Mouse (Mus musculus): ENCODE data around the gene Esyt2. TPM values are rescaled to one million over a fixed set of nuclear protein-coding genes. Genes with fewer than 3 reads are reported as not detected.

Esyt2 gene
- polyA plus RNA-seq, 1 experiment from 2014 or later: 16.7 TPM

DNA sequence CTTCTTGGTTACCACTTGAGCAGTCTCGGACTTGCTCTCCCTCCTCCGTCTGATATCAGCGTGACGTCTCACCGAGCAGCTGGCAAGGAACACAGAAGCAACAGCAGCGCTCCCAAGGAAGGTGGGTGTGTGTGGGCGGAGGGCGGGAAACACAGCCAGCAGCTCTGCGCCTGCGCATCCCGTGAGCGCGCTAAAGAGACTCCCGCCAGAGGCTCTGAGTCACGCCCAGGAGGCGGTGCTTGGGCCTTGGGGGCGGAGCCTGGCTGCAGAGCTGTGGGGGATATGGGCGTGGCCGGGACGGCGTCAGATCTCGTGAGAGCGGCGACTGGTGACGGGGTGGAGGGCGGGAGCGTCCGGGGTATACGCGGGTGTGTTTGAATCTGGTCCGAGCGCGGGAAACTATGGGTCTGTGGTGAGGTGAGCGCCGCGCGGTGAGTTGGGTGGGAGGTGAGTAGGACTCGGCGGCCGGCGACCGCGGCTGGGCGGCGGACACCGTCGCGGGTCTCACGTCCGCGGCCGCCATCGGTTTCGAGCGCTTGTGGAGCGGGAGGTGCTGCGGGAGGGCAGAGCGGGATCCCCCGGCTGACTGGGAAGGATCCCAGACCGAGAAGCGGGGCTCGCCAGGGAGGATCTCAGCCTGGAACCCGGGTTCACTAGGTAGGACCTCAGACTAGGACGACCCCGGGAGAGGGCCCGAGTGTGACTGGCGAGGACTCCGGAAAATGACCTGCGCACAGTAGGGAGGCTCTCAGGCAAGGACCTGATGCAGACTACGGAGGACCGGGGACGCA lies 124.2 kb downstream of the Esyt2 start, which contains the start of gene Ncapg2:
Gene Ncapg2, plus strand, starts transcription at position 358 of the 791 bp plus-strand sequence.
- Histone ChIP-seq H3K4me2 (replicated peaks; ENCODE audit: low read depth, low read length) (peak within 1 kb of the TSS; percentile 88), H3K27me3 (replicated peaks; ENCODE audit: insufficient read depth, low read length) (no peaks in the 10 kb centered on the region), H3K36me3 (ENCODE audit: insufficient read depth, low read length) (no peaks in the 10 kb centered on the region; the same call in 1 of the 2 replicates), H3K4me3 (ENCODE audit: low read depth, low read length) (peak within 1 kb of the TSS; percentile 83), H3K9ac (replicated peaks; ENCODE audit: low read depth) (peak within 1 kb of the TSS; percentile 43), H3K9me3 (ENCODE audit: low read length) (no peaks in the 10 kb centered on the region), H3K27ac (ENCODE audit: low read length) (no peak within 1 kb of the TSS), H3K4me1 (ENCODE audit: insufficient read depth, low read depth, low read length) (peaks cover 3% of the 10 kb centered on the region; the same call in 1 of the 2 replicates)
- under 1% methylated on average over 72 of the region's 72 CpGs for WGBS
- ATAC-seq (peak; percentile 99), DNase-seq (ENCODE audit: low spot score) (peak; percentile 98)
- TF ChIP-seq EP300 (IDR thresholded peaks at IDR 0.05) (no peak), CTCF (IDR thresholded peaks at IDR 0.05) (no peak)

DNA sequence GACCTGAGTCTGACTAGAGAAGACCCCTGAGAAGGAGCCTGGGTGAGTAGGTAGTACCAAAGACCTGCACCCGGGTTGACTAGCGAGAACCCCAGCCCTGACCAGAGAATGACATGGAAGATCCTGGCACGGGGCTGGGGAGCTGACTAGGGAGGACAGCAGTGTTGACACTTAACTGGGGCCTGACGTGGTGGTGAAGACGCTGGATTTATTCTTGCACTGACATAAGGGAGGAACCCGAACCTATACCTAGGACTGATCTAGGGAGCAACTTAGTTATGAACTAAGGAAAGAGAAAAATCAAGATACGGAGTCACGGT lies 124.8 kb downstream of the Esyt2 start:
- ATAC-seq: no peak
- H3K36me3 ChIP-seq (ENCODE audit: insufficient read depth, low read length): no peaks in the 10 kb centered on the region; the same call in 1 of the 2 replicates
- WGBS: 5% methylated on average over 8 of the region's 8 CpGs

DNA sequence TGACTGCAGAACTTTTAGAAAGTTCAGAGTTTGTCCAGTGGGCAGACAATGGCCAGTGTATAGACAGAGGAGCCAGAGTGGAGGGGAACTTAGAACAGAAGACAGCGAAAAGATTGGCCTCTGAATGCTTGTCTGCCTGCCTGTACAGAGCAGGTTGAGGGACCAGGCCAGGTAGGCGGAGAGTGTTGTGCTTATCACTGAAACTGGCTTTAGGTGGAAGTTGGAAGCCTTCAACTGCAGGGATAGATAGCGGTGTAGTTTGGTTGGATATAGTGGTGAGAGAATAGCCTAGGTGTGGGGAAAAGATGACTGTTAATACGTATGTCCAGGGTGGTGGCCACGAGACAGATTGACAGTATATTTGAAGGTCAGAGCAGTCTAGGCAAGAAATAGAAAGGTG lies 126.9 kb downstream of the Esyt2 start:
- TF ChIP-seq EP300 (IDR thresholded peaks at IDR 0.05): no peak
- TF ChIP-seq CTCF (IDR thresholded peaks at IDR 0.05): no peak
- Histone ChIP-seq H3K27me3 (replicated peaks; ENCODE audit: insufficient read depth, low read length) (no peaks in the 10 kb centered on the region), H3K9me3 (ENCODE audit: low read length) (no peaks in the 10 kb centered on the region), H3K4me2 (replicated peaks; ENCODE audit: low read depth, low read length) (no peak overlapping the region), H3K36me3 (ENCODE audit: insufficient read depth, low read length) (no peaks in the 10 kb centered on the region; the same call in 1 of the 2 replicates), H3K9ac (replicated peaks; ENCODE audit: low read depth) (no peak overlapping the region), H3K4me3 (ENCODE audit: low read depth, low read length) (no peak overlapping the region), H3K27ac (ENCODE audit: low read length) (no peak overlapping the region), H3K4me1 (ENCODE audit: insufficient read depth, low read depth, low read length) (peaks cover 3% of the 10 kb centered on the region; the same call in 1 of the 2 replicates)
- DNase-seq (ENCODE audit: low spot score): no peak
- ATAC-seq: no peak
- 93% methylated on average over 5 of the region's 5 CpGs for WGBS

More for the DNA sequence above, 124.8 kb downstream of the Esyt2 start:
- no peak for DNase-seq (ENCODE audit: low spot score)
- Histone ChIP-seq H3K4me3 (ENCODE audit: low read depth, low read length) (peak overlapping the region; percentile 83), H3K27ac (ENCODE audit: low read length) (no peak overlapping the region), H3K4me1 (ENCODE audit: insufficient read depth, low read depth, low read length) (peaks cover 3% of the 10 kb centered on the region; the same call in 1 of the 2 replicates), H3K27me3 (replicated peaks; ENCODE audit: insufficient read depth, low read length) (no peaks in the 10 kb centered on the region), H3K9me3 (ENCODE audit: low read length) (no peaks in the 10 kb centered on the region), H3K9ac (replicated peaks; ENCODE audit: low read depth) (peak overlapping the region; percentile 43), H3K4me2 (replicated peaks; ENCODE audit: low read depth, low read length) (peak overlapping the region; percentile 88)
- TF ChIP-seq CTCF (IDR thresholded peaks at IDR 0.05): no peak
- TF ChIP-seq EP300 (IDR thresholded peaks at IDR 0.05): no peak

DNA sequence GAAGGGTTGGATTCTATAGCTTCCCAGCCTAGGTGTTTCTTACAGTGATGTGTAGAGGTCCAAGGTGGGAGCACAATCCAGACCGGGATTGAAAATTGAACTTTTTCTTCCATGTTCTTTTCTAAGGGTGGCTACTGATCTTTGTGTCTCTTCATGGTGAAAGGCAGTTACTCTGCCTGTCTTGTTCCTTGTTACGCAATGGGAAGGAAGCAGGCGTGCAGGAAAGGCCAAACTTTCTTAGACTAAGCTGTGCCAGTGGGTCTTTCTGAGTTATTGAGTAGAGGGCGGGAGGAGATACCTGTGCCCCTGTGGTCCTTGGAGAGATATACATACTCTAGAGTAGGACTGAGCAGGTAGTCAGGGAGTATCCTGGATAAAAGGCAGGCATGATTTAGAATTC lies 133.9 kb downstream of the Esyt2 start:
- no peak overlapping the region for H3K4me3 ChIP-seq (ENCODE audit: low read depth, low read length)
- no peaks in the 10 kb centered on the region; the same call in 1 of the 2 replicates for H3K36me3 ChIP-seq (ENCODE audit: insufficient read depth, low read length)
- no peaks in the 10 kb centered on the region for H3K27me3 ChIP-seq (replicated peaks; ENCODE audit: insufficient read depth, low read length)
- TF ChIP-seq CTCF (IDR thresholded peaks at IDR 0.05) (no peak), EP300 (IDR thresholded peaks at IDR 0.05) (no peak)
- H3K4me2 ChIP-seq (replicated peaks; ENCODE audit: low read depth, low read length): no peak overlapping the region
- ATAC-seq (no peak), DNase-seq (ENCODE audit: low spot score) (no peak)
- no peaks in the 10 kb centered on the region for H3K9me3 ChIP-seq (ENCODE audit: low read length)
- no peaks in the 10 kb centered on the region for H3K4me1 ChIP-seq (ENCODE audit: insufficient read depth, low read depth, low read length)
- H3K9ac ChIP-seq (replicated peaks; ENCODE audit: low read depth): no peak overlapping the region
- 95% methylated on average over 4 of the region's 4 CpGs for WGBS
- H3K27ac ChIP-seq (ENCODE audit: low read length): no peak overlapping the region

DNA sequence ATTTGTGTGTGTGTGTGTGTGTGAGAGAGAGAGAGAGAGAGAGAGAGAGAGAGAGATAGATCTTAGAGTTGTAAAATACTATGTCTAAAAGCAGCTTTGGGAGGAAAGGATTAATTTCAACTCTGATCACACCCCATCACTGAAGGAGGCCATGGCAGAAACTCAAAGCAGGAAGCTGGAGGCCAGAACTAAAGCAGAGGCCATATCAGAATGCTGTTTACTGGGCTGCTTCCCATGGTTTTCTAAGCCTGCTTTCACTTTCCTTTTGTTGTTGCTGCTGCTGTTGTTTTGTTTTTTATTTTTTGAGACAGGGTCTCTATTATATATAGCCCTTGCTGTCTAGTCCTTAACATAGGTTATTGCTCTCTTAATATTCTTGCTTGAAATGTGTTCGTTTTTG lies 135.5 kb downstream of the Esyt2 start:
- H3K4me2 ChIP-seq (replicated peaks; ENCODE audit: low read depth, low read length): no peak overlapping the region
- H3K27me3 ChIP-seq (replicated peaks; ENCODE audit: insufficient read depth, low read length): no peaks in the 10 kb centered on the region
- 85% methylated on average over 1 of the region's 1 CpGs for WGBS
- no peaks in the 10 kb centered on the region for H3K36me3 ChIP-seq (ENCODE audit: insufficient read depth, low read length)
- no peak for DNase-seq (ENCODE audit: low spot score)
- no peak for ATAC-seq
- no peaks in the 10 kb centered on the region for H3K9me3 ChIP-seq (ENCODE audit: low read length)
- no peak overlapping the region for H3K27ac ChIP-seq (ENCODE audit: low read length)
- no peaks in the 10 kb centered on the region for H3K4me1 ChIP-seq (ENCODE audit: insufficient read depth, low read depth, low read length)
- H3K4me3 ChIP-seq (ENCODE audit: low read depth, low read length): no peak overlapping the region
- no peak overlapping the region for H3K9ac ChIP-seq (replicated peaks; ENCODE audit: low read depth)
- no peak for TF ChIP-seq CTCF (IDR thresholded peaks at IDR 0.05)

DNA sequence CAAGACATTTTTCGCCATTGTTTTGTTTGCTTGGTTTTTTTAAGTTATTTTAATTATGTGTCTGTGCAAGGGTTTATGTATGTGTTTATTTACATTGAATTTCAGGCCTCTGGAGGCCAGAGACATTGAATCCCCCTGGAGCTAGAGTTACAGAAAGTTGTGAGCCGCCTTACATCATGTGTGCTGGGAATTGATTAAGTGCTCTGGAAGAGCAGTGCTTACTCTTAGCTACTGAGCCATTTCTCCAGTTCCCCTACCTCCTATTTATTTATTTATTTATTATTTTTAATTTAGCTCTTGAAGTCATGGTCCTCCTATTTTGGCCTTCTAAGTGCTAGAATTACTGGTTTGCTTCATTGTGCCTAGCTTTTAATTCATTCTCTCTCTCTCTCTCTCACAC lies 140.7 kb downstream of the Esyt2 start:
- H3K27ac ChIP-seq (ENCODE audit: low read length): no peak overlapping the region
- DNase-seq (ENCODE audit: low spot score) (no peak), ATAC-seq (no peak)
- H3K4me1 ChIP-seq (ENCODE audit: insufficient read depth, low read depth, low read length): no peaks in the 10 kb centered on the region
- H3K9me3 ChIP-seq (ENCODE audit: low read length): no peaks in the 10 kb centered on the region
- H3K27me3 ChIP-seq (replicated peaks; ENCODE audit: insufficient read depth, low read length): no peaks in the 10 kb centered on the region
- 78% methylated on average over 2 of the region's 2 CpGs for WGBS
- no peak for TF ChIP-seq CTCF (IDR thresholded peaks at IDR 0.05)
- TF ChIP-seq EP300 (IDR thresholded peaks at IDR 0.05): no peak
- no peak overlapping the region for H3K9ac ChIP-seq (replicated peaks; ENCODE audit: low read depth)
- no peak overlapping the region for H3K4me3 ChIP-seq (ENCODE audit: low read depth, low read length)
- H3K36me3 ChIP-seq (ENCODE audit: insufficient read depth, low read length): no peaks in the 10 kb centered on the region
- no peak overlapping the region for H3K4me2 ChIP-seq (replicated peaks; ENCODE audit: low read depth, low read length)

Data from lung, postnatal 0 days (tissue).